Comparison of ENCODE assay signal across 8 mouse cellular contexts in the genomic region with DNA sequence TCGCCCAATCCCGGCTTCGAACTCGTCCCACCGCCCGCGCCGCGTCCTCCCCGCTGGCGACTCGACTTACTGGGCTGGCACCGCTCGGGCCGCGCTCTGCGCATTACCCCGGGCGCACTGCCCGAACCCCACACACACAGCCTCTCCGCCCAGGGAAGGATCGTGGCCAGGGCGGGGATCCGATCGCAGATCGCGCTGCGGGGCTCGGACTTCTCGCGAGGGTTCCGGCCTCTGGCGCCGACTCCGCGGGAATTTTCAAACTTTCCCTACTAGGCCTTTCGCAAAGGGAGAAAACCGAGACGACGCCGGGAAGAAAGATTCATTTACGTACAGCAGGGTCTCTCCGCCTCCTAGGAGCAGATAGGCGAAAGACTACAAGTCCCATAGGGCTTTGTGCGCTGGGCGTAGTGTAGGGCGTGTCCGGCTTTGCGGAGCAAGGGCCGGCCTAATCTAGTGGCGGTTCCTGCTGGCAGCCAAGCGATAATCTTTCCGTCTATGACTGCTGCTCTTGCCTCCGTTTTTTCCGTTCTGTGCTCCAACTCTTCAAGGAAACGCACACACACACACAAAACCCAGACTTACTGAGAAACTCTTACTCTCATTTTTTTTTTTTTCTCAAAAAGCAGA. TPM values are rescaled to one million over a fixed set of nuclear protein-coding genes. Genes with fewer than 3 reads are reported as not detected.
DNase-seq lines count a peak whose midpoint lies in the region; ATAC-seq lines count a peak whose summit lies in the region.

Gene Ahctf1 (minus strand): TSS at position 168 of the 627 bp plus-strand sequence.

- ATAC-seq in hindbrain, embryonic 15.5 days (ENCODE audit: low FRiP score, low read depth), result peak; percentile 99

- H3K4me3 ChIP-seq in hindbrain, embryonic 15.5 days, result peak within 1 kb of the TSS; percentile 83

- no peaks in the 10 kb centered on the region for H3K27me3 ChIP-seq in hindbrain, embryonic 15.5 days

- under 1% methylated on average over 56 of the region's 56 CpGs for WGBS in hindbrain, embryonic 15.5 days

- H3K9me3 ChIP-seq in hindbrain, embryonic 15.5 days, result no peaks in the 10 kb centered on the region

- peak; percentile 95 for DNase-seq in T-cell, adult 2 months (ENCODE audit: low spot score)
- DNase-seq in cerebellum, postnatal 36 days, result peak; percentile 97 to 99
- DNase-seq in frontal cortex, postnatal 36 days (ENCODE audit: low spot score in 2 of 2), result peak; percentile 99
- peak; percentile 97 for DNase-seq in left cerebral cortex, adult 11 months (ENCODE audit: low spot score)
- peak; percentile 99 for DNase-seq in lung, postnatal 4 days
- peak; percentile 97 for DNase-seq in retina, postnatal 7 days (ENCODE audit: low read depth, low spot score)
- peak; percentile 98 for DNase-seq in urinary bladder, adult 2 months (ENCODE audit: low spot score)

- peaks cover 4% of the 10 kb centered on the region; the same call in 1 of the 2 replicates for H3K36me3 ChIP-seq in hindbrain, embryonic 15.5 days

- H3K9ac ChIP-seq in hindbrain, embryonic 15.5 days, result peak within 1 kb of the TSS; percentile 88

- H3K4me1 ChIP-seq in hindbrain, embryonic 15.5 days (replicated peaks), result peaks cover 25% of the 10 kb centered on the region

- H3K27ac ChIP-seq in hindbrain, embryonic 15.5 days (replicated peaks), result peak within 1 kb of the TSS; percentile 89

- H3K4me2 ChIP-seq in hindbrain, embryonic 15.5 days, result peak within 1 kb of the TSS; percentile 75

RNA-seq across cellular contexts. Expression of gene Ahctf1, which starts in this region (rescaled TPM):
- polyA plus RNA-seq in hindbrain, embryonic 15.5 days (2015; fragmentation: Nextera tagmentation; extraction: Ambion mirVana), result 16.5 and 17.0 TPM in 2 replicates
- 26.2 and 29.4 TPM in 2 replicates for polyA plus RNA-seq in urinary bladder, adult 2 months (2012; rRNA removed)

Comparison
In these comparisons a context has a peak if more than half of its experiments do, and no peak if none do; other contexts are left out.
1. Peak in every context shown above with its lines: DNase-seq, ATAC-seq, H3K4me3 ChIP-seq and H3K27ac ChIP-seq.